Mouse (Mus musculus): ENCODE results near the gene Fam198b. TPM values are rescaled to one million over a fixed set of nuclear protein-coding genes. Genes with fewer than 3 reads are reported as not detected.
"Not testable (repeated sequence)": the region's sequence is repeated elsewhere in the genome, so short reads cannot be mapped to it uniquely, and the experiment has no call there.

Fam198b gene
- total RNA-seq, 2 experiments from 2014 or later = 39.2 to 52.3 TPM

DNA sequence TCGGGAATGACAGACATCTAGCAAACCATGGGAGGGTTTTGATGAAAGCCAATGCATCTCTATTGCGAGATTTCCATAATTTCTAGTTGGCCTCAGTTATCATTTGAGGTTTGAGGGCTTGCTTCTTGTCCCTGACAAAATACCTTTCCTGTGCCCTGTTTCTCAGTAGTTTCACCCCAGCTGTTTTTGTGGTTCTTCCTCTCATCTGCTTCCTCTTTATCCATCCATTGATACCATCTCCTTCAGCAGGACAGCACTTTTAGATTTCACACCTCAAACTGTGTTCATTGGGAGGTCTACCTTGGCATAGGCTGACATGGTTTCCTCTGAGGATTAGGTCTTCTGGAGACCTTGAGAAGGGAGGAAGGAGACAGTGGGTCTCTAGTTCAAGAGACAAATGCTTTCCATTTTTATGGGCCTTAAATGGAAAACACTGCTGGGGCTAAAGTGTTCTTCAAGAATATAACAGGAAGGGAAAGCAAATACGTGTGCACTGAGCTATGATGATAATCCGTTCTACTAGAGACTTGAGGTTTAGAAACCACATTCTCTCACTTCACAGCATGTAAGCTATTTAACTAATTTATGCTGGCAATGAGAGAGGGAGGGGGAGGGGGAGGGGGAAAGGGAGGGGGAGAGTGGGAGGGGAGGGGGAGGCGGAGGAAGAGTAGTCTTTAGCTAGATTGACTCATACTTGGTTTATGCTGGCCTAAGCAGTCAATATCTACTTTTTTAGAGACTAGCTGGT is 41.8 kb downstream of the Fam198b start:
- no peak for DNase-seq

DNA sequence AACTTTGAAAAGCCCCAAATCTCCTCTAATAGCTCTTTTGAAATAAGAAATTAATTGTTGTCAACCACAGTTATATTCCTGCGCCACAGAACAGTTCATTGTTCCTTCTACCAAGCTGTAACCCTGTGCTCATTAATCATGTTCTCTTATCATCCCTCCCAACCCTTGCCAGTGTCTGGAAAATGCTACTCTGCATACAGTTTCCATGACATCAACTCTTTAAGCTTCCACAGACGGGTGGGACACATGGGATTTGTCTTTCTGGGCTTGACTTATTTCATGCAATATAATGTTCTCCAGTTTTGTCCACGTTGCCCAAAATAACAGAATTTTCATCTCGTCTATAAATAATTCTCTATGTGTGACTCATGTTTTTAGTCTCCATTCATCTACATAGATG is 42.7 kb downstream of the Fam198b start:
- DNase-seq = no peak

DNA sequence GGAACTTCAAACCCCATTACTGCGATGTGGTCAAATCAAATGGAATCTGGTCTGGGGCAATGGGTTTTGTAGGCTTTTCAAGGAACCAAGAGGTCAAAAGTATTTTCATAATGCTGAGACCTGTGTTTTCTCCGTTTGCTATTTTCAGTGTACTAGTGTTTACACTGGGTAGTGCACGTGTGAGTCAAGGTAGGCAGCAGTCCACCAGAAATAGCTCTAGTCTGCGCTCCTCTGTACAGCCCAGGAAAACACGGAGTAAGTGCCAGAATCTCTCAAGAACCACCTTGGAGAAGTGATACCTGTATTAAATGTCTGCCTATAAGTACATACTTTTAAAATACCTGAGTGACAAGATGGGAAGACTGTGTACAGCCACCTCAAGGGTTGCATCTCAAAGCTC is 44.1 kb downstream of the Fam198b start:
- no peak for DNase-seq

DNA sequence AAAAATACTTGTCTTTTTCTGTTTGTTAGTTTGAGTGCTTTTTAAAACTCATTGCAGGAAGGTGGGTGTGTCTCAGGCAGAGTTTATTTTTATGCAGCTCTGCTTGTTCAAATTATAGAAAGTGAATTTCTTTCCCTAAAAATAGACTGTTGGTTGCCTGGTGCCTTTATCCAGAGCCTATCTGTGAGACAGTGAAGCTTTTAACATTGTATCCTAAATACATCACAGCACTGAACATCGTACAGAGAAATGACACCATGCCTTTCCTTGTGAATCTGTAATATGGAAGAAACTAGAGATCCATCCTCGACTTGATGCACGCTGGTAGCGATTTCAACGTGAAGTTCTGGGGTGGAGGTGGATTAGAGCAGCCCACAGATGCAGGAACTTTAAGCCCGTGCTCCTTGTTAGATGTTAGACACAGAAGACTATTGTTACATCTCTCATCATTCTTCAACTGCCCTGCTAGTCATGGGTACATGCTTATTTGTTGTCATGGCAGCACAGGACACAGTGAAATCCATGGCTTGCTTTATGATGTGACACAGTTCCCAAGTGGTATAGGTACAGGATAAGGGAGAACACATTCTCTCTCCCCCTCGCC is 45.9 kb downstream of the Fam198b start:
- DNase-seq = no peak

DNA sequence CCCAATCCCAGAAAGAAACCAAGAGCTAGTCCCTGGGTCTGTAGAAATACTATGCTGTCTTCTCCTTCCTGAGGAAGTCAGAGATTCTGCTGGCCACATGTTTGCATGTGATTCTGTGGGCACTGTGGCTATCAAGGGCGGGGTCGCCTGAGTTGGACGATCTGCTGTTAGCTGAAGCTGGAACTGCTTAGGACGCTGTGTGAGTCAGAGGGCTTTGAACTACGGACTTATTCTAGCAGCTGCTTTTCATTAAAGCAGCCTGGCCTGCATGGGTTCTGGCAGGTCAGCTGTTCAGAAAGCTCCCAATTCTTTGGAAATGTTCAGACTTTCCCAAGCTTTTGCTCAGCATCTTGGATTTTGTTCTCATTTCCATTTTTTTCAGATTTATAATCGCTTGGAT is 51.9 kb downstream of the Fam198b start:
- peak; percentile 42 for DNase-seq

DNA sequence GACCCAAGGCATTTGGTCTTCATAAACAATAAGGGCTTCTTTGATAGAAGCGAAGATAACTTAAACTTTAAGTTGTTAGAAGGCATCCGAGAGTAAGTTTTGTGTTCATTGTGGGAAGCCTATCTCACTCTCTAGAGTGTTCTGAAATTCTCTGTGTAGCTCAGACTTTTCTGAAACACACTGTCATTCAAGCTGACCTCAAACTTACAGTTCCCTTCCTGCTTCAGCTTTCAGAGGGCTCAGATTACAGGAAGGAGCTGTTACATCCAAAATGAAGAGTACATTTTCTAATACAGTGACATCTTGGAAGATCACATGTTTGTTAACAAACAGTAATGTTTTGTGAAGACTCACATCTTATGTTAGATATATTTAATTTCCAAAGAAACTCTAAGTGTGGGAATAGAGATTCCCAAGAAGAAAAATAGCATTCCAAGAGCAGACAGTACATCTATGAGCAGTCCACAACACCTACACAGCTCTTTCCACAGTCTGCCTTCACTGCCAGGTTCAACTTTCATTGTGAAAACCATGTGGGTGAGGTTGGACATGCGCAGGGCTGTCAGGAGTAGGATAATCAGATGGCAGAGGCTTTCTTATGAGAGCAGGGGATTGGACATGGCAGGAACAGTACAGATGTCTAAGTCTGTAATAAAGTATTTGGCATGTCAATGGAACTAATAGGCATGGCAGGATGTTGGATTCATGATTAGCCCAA is 52.6 kb downstream of the Fam198b start:
- no peak for DNase-seq

DNA sequence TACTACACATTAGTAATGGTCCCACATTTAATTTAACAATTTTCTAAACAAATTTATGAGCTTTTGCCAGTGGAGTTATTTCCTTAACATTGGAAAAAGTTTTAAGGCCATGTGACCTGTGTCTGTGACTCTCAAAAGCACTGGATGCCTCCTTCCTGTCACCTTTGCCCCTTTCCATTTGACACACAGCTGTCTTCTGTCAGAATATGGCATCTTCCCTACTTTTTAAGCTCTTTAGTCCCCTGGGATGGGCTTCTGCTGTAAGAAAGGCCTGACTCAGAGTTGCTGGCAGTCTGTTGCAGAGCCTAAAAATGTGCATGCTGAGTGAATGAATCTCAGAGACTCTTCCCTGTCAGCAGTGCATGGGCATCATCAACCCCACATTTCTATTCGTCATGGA is 63.4 kb downstream of the Fam198b start:
- DNase-seq = no peak

DNA sequence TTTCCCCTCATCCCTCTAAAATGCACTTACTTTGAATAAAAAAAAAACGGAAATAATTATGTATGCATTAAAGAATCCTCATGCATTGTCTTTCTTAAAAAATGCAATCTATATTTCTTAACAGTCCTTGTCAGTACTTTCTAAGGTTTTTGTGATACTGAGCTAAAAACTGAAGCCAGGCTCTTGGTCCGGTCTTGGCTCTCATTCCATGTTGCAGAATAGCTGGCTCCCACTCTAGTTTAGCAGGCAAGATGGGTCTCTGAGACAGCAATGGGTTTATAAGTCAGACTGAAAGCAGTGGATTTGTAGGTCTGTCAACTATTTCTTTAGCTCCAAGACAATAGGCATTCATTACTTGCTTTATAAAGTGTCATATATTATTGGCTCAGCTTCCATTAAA is 63.8 kb downstream of the Fam198b start:
- DNase-seq = no peak

DNA sequence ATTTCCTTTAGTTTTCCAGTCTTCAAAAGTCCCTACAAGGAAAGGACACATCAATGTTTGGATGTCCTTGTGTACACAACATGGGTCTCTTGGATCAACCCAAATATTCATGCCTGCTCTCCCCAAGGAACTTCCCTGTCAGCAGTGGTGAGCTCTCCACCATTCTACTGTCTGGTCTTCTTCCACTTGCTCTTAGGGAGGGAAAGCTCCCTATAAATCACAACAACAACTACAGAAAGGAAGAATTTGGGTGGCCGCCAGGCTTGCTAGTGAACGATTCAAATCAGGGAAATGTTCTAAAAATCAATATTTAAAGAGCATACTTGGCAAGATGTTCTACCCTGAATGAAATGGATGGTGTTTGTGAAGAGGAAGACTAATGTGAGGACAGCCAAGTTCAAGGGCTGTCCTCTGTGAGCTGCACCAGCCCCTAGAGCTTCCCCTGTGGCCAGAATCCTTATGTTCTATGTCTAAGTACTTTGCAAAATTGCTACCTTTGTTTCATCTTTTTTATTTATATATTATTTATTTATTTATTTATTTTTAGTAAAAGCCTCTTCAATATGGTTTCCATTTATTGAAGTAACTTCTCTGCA is 68.9 kb downstream of the Fam198b start:
- peak; percentile 32 for DNase-seq

DNA sequence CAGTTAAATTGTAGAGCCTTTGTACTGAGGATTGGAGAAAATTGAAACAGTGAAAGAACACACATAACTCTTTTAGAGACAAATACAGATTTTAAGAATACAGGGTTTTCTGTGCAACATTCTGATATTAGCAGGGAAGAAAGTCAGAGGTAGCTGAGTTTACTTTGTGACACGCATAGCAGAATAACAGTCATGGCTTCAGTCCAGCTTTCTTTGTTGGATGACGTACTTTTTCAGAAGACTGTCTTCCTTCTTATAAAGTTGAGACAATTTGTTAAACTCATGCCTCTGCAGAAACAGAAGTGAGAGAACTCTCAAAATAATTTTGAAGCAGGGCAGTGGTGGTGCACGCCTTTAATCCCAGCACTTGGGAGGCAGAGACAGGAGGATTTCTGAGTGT is 70.9 kb downstream of the Fam198b start:
- no peak for DNase-seq

DNA sequence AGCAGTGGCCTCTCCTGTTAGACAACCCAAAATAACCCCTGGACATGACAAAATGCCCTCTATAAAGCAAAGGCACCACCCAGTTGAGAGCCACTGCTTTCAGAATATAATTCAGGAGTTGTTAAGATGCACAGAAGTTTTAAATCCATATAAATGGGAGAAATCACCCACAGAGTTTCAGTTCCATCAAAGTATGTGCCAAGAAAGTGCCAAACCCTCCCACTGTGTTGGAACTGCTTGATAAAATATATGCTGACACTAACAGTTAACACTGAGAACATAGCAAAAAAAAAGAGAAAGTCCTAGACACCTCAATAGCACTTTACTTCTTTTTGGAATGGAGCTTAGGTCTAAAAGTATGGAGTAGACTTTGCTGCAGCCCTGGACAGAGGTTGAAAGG is 72.5 kb downstream of the Fam198b start:
- no peak for DNase-seq

DNA sequence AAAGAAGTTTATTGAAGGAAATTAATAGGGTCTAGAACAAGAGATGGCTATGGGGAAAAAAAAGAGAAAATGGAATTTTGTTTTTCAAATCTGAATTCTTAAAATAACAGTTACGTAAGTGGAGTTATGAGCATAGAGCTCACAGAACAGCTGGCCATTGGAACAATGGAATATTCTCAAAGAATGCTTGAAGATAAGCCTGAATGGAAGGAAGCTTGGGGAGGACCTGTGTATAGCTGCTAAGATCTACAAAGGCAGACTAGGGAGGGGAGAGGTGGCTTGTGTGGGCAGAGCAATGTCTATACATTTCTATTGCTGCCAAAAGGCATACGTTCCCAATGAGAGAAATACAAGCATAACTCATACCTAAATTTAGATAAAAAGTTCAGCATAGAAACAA is 73.4 kb downstream of the Fam198b start:
- DNase-seq = no peak

DNA sequence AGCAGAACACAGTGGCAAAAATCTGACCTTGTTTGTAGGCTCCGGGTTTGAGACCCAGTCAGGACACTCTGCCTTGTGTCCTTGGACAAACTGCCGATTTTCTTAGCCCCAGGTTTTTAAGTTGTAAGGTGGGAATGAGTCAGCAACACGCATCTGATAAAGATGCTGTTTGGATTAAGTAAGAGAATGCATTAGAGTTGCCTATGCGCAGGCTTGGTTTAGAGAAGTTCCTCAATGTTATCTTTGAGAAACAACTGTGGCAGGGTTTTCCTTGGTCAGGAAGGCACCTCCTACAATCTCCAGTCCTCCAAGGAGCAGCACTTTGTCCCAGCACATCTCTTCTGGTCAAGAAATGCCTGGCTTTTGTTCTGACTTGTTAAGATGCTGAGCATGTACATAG is 82.4 kb downstream of the Fam198b start:
- DNase-seq = no peak

DNA sequence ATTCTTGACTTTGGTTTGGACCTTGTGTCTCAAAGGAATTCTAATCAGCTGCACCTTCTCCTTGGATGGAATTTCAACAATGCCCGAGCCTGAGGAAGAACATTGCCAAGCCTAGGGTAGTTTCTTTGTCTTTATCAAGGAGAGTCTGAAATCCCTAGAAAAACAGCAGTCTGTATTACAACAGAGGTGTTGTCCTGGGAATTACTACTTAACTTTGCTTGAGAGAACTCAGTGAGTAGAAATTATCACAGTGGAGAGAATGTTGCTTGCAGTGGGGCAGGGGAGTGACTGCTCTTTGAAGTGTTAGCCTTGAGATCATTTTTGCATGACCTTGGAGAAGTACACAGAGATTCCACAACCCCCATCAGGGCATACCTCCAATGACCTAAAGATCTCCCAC is 83.0 kb downstream of the Fam198b start:
- no peak for DNase-seq

DNA sequence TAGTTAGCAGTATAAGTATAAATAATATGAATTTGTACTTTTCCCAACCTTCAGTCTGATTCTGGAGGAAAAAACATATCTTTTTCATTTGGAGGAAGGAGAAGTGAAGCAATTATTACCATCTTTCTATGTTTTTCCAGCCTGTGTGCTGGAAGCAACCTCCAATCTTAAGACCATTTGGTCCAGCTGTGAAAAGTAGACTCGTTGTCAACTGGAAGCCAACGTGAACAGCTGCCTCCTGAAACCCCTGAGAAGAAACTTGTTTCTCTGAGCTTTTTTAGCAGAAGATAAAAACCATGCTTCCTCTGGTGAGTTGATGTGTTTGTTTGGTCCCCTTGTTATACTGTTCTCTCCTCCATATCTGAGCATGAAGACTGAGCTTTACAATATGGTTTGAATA is 84.1 kb downstream of the Fam198b start:
- DNase-seq = no peak

DNA sequence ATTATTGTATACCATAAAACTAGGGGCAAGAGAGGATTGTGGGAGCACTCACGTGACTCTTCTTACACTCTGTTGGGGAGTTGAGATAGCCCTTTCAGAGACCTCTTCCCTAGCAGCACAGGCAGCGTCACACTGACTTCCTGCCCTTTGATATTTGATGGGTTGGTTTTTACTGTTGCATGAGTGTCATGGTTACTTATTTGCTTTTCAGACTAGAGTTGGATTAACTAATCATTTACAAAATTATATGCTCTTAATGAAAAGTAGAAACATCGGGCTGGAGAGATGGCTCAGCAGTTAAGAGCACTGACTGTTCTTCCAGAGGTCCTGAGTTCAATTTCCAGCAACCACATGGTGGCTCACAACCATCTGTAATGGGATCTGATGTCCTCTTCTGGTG is 85.2 kb downstream of the Fam198b start:
- DNase-seq = not testable (repeated sequence)

DNA sequence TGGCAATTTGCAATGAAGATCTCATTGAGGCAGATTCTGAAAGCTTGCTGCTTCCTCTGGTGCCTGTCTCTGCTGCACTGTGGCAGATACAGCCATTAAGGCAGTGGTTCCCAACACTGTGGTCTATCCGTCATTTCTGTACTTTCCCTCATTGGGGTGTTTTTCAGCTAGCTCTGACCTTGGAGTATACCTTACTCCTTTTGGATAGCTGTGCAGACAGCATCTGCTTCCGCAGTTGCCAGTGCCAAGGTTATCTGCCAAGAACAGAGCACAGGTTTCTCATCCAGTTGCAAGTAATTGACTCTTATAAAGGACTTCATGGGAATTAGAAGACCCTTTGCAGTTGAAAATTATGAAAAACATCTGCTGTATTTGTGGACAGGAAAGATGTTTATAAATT is 85.7 kb downstream of the Fam198b start:
- no peak for DNase-seq

DNA sequence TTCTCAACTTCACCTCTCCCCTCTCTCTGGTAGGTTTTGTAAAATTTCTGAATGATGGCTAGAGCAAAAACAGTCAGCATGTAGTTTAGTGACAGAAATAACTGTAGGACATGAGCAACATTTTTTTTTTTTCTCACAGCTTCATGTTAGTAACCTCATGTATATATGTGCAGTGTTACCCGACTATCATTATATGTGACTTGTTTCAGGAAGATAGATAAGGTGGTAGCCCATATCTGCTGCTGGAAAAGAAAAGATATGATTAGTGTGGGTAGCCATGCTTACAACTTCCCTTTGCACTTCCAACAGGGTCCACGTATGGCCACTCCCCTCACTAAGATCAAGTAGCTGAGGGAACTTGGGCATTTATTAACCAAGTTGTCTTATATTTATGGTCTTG is 86.2 kb downstream of the Fam198b start:
- DNase-seq = no peak

DNA sequence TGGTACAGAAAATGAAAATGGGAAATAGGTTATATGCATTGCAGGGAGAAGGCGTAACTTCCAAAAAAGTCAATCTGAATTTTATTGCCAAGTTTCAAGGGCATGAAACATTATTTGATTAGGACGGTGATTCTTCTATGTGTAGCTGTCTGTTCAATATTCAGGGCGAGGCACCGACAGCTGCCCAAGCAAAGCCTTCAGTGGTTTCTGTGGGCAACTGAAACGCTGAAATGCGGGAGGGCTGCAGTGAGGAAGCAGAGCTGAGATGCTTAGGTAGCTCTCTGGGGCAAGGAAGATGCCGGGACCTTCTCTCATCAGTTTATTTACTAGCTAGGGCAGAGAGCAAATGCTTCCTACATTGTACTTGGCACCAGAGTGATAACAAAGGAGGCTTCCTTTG is 87.2 kb downstream of the Fam198b start:
- DNase-seq = no peak

DNA sequence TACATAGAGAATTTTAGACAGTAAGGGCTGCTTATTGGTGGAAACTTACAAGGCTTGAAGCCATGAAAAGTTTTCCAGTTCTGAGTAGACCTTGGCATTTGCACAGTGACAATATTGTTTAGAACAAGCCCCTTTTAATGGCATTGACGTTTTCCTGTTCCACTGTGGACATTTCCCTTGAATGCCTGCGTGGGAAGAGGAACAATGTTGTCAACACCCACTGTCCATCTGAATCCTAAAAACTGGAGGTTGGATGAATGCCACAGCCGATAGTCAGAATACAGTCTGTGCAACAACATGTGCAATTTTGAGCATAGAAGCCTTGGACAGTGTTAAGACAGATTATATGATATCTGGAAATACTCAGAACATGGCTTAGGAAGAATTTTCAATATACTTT is 92.5 kb downstream of the Fam198b start:
- no peak for DNase-seq

DNA sequence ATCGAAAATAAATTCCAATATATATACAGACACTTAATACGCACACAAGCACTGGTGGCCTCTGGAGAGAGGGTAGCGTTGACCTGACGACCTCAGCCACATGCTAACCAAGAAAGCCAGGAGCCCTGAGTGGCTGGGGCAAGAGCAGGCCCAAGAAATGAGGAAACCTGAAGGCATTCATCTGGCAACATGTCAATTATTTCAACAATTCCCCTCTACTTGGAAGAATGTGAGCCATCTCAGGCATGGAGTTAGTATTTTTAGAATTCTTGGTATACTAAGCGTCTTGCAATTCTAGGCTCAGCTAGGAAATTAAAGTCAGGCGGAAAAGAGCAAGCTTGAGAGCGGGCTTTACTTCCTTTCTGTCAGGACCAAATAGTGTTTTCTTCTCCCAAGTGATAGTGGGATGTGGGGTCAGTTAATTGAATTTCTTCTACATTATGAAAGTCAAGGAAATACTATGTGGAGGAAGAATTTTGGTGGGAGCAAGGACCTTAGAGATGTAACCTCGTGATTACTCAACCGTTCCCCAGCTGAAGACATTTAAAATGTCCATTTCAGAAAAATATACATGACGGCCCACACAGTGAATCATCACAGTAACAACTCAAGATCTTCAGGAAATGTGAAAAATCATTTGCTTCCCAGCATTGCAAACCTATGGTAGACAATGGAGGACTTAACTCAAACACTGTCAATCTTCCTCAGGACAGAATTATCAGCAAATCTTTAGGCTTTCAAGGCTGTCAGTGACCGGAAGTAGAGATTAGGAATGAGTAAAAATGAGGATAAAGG is 93.5 kb downstream of the Fam198b start:
- DNase-seq = no peak

DNA sequence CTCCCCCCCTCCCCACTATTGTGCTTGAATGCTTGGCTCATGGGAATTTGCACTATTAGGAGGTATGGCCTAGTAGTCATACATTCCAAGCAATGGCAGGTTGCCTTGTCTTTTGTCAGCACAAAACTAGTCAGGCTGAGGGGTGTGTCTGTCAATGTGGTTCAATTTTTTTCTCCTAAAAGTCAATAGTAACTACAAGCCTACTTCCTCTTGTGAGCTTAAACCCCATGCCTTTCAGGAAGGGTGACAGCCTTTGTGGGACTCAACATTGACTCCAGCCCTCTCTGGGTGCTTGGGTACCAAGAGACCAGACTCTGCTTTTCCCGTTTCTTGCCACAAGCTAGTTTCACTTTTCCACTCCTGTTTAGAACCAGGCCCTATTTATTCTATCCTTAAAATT is 96.4 kb downstream of the Fam198b start:
- DNase-seq = no peak
